Mouse (Mus musculus): Measurements from ENCODE around the gene Lama5. TPM values are rescaled to one million over a fixed set of nuclear protein-coding genes. Genes with fewer than 3 reads are reported as not detected.

Lama5 gene
- polyA plus RNA-seq, 1 experiment = 47.4 TPM

- Histone ChIP-seq H3K79me2 (ENCODE audit: control insufficient read depth, insufficient read depth) (no peaks in the 10 kb centered on the region), H3K4me3 (ENCODE audit: insufficient read depth, poor library complexity, severe bottlenecking) (no peak overlapping the region), H3K79me3 (ENCODE audit: low read depth) (no peaks in the 10 kb centered on the region), H3K27me3 (ENCODE audit: control insufficient read depth, insufficient read depth, insufficient read length) (no peaks in the 10 kb centered on the region), H3K36me3 (ENCODE audit: control insufficient read depth, insufficient read depth) (peaks cover 54% of the 10 kb centered on the region), H3ac (ENCODE audit: control insufficient read depth, insufficient read length, low read depth) (no peak overlapping the region)
- TF ChIP-seq CTCF (IDR thresholded peaks at IDR 0.05; ENCODE audit: control insufficient read depth, insufficient read depth, insufficient read length) (no peak), FOSL1 (IDR thresholded peaks at IDR 0.05; ENCODE audit: insufficient read depth, low read length, poor library complexity, severe bottlenecking) (no peak), MYOD1 (IDR thresholded peaks at IDR 0.05; ENCODE audit: control insufficient read depth, insufficient read length, low read depth) (no peak), USF1 (IDR thresholded peaks at IDR 0.05; ENCODE audit: low read depth) (no peak), CEBPB (IDR thresholded peaks at IDR 0.05; ENCODE audit: low read depth) (no peak), MAX (IDR thresholded peaks at IDR 0.05) (no peak), MYOG (IDR thresholded peaks at IDR 0.05; ENCODE audit: control insufficient read depth, extremely low read depth, insufficient read length) (no peak)
These were observed 28.9 kb downstream of the Lama5 start for GRCm38 (mm10) chr2:180196610-180197322.

- Histone ChIP-seq H3K27me3 (ENCODE audit: control insufficient read depth, insufficient read depth, insufficient read length) (no peaks in the 10 kb centered on the region), H3K36me3 (ENCODE audit: control insufficient read depth, insufficient read depth) (peaks cover 73% of the 10 kb centered on the region), H3ac (ENCODE audit: control insufficient read depth, insufficient read length, low read depth) (no peak overlapping the region), H3K79me3 (ENCODE audit: low read depth) (no peaks in the 10 kb centered on the region), H3K4me3 (ENCODE audit: insufficient read depth, poor library complexity, severe bottlenecking) (no peak overlapping the region), H3K79me2 (ENCODE audit: control insufficient read depth, insufficient read depth) (no peaks in the 10 kb centered on the region)
- no peak for TF ChIP-seq MAX (IDR thresholded peaks at IDR 0.05)
- no peak for TF ChIP-seq CEBPB (IDR thresholded peaks at IDR 0.05; ENCODE audit: low read depth)
- TF ChIP-seq CTCF (IDR thresholded peaks at IDR 0.05; ENCODE audit: control insufficient read depth, insufficient read depth, insufficient read length) = no peak
- no peak for TF ChIP-seq FOSL1 (IDR thresholded peaks at IDR 0.05; ENCODE audit: insufficient read depth, low read length, poor library complexity, severe bottlenecking)
- no peak for TF ChIP-seq MYOD1 (IDR thresholded peaks at IDR 0.05; ENCODE audit: control insufficient read depth, insufficient read length, low read depth)
- TF ChIP-seq MYOG (IDR thresholded peaks at IDR 0.05; ENCODE audit: control insufficient read depth, extremely low read depth, insufficient read length) = no peak
- no peak for TF ChIP-seq USF1 (IDR thresholded peaks at IDR 0.05; ENCODE audit: low read depth)
These were observed 38.3 kb downstream of the Lama5 start for GRCm38 (mm10) chr2:180187362-180187761.

- Histone ChIP-seq H3ac (ENCODE audit: control insufficient read depth, insufficient read length, low read depth) (no peak overlapping the region), H3K27me3 (ENCODE audit: control insufficient read depth, insufficient read depth, insufficient read length) (no peaks in the 10 kb centered on the region), H3K79me3 (ENCODE audit: low read depth) (no peaks in the 10 kb centered on the region), H3K36me3 (ENCODE audit: control insufficient read depth, insufficient read depth) (peaks cover 79% of the 10 kb centered on the region), H3K79me2 (ENCODE audit: control insufficient read depth, insufficient read depth) (no peaks in the 10 kb centered on the region), H3K4me3 (ENCODE audit: insufficient read depth, poor library complexity, severe bottlenecking) (no peak overlapping the region)
- TF ChIP-seq MAX (IDR thresholded peaks at IDR 0.05) (no peak), FOSL1 (IDR thresholded peaks at IDR 0.05; ENCODE audit: insufficient read depth, low read length, poor library complexity, severe bottlenecking) (no peak), CTCF (IDR thresholded peaks at IDR 0.05; ENCODE audit: control insufficient read depth, insufficient read depth, insufficient read length) (no peak), MYOG (IDR thresholded peaks at IDR 0.05; ENCODE audit: control insufficient read depth, extremely low read depth, insufficient read length) (no peak), MYOD1 (IDR thresholded peaks at IDR 0.05; ENCODE audit: control insufficient read depth, insufficient read length, low read depth) (no peak), CEBPB (IDR thresholded peaks at IDR 0.05; ENCODE audit: low read depth) (no peak), USF1 (IDR thresholded peaks at IDR 0.05; ENCODE audit: low read depth) (no peak)
These were observed 40.0 kb downstream of the Lama5 start for GRCm38 (mm10) chr2:180185686-180186085.

GRCm38 (mm10) chr2:180184752-180185109 is 40.9 kb downstream of the Lama5 start:
- TF ChIP-seq FOSL1 (IDR thresholded peaks at IDR 0.05; ENCODE audit: insufficient read depth, low read length, poor library complexity, severe bottlenecking) (no peak), CEBPB (IDR thresholded peaks at IDR 0.05; ENCODE audit: low read depth) (no peak), MYOG (IDR thresholded peaks at IDR 0.05; ENCODE audit: control insufficient read depth, extremely low read depth, insufficient read length) (no peak), MYOD1 (IDR thresholded peaks at IDR 0.05; ENCODE audit: control insufficient read depth, insufficient read length, low read depth) (no peak), USF1 (IDR thresholded peaks at IDR 0.05; ENCODE audit: low read depth) (no peak)
- Histone ChIP-seq H3K36me3 (ENCODE audit: control insufficient read depth, insufficient read depth) (peaks cover 72% of the 10 kb centered on the region), H3K4me3 (ENCODE audit: insufficient read depth, poor library complexity, severe bottlenecking) (no peak overlapping the region), H3ac (ENCODE audit: control insufficient read depth, insufficient read length, low read depth) (no peak overlapping the region), H3K79me3 (ENCODE audit: low read depth) (no peaks in the 10 kb centered on the region), H3K27me3 (ENCODE audit: control insufficient read depth, insufficient read depth, insufficient read length) (no peaks in the 10 kb centered on the region), H3K79me2 (ENCODE audit: control insufficient read depth, insufficient read depth) (no peaks in the 10 kb centered on the region)

- Histone ChIP-seq H3K36me3 (ENCODE audit: control insufficient read depth, insufficient read depth) (peaks cover 72% of the 10 kb centered on the region), H3K79me2 (ENCODE audit: control insufficient read depth, insufficient read depth) (no peaks in the 10 kb centered on the region), H3K27me3 (ENCODE audit: control insufficient read depth, insufficient read depth, insufficient read length) (no peaks in the 10 kb centered on the region), H3ac (ENCODE audit: control insufficient read depth, insufficient read length, low read depth) (no peak overlapping the region), H3K4me3 (ENCODE audit: insufficient read depth, poor library complexity, severe bottlenecking) (no peak overlapping the region), H3K79me3 (ENCODE audit: low read depth) (no peaks in the 10 kb centered on the region)
- TF ChIP-seq MAX (IDR thresholded peaks at IDR 0.05) (no peak), FOSL1 (IDR thresholded peaks at IDR 0.05; ENCODE audit: insufficient read depth, low read length, poor library complexity, severe bottlenecking) (no peak), MYOD1 (IDR thresholded peaks at IDR 0.05; ENCODE audit: control insufficient read depth, insufficient read length, low read depth) (no peak), MYOG (IDR thresholded peaks at IDR 0.05; ENCODE audit: control insufficient read depth, extremely low read depth, insufficient read length) (no peak), USF1 (IDR thresholded peaks at IDR 0.05; ENCODE audit: low read depth) (no peak), CEBPB (IDR thresholded peaks at IDR 0.05; ENCODE audit: low read depth) (no peak), CTCF (IDR thresholded peaks at IDR 0.05; ENCODE audit: control insufficient read depth, insufficient read depth, insufficient read length) (no peak)
These were observed 41.5 kb downstream of the Lama5 start for GRCm38 (mm10) chr2:180184011-180184751.

Measured in C2C12 (cell line).